Mouse (Mus musculus) kidney, embryonic 14.5 days (tissue): Measurements from ENCODE around the gene Nfatc2ip. TPM values are rescaled to one million over a fixed set of nuclear protein-coding genes. Genes with fewer than 3 reads are reported as not detected.

ENCODE experiments used
- ATAC-seq: fragments of 200-750 bp; cut with Nextera tagmentation; 2 replicates; pipeline ENCODE4 v1.8.0; 2017; ENCODE audit warnings: moderate number of reproducible peaks, mild to moderate bottlenecking, moderate TSS enrichment, moderate library complexity; ENCODE audit not compliant: low FRiP score, low TSS enrichment
- H3K27ac ChIP-seq: fragments of 300-500 bp; sonication (generic); 2 replicates; pipeline ENCODE4 v1.5.1; 2014; ENCODE audit warnings: low read depth, mild to moderate bottlenecking, low read length, moderate library complexity, mixed read lengths
- H3K27me3 ChIP-seq: fragments of 300-500 bp; sonication (generic); 2 replicates; pipeline ENCODE4 v1.6.1; 2014; ENCODE audit warnings: mild to moderate bottlenecking, low read length; ENCODE audit not compliant: control insufficient read depth, insufficient read depth
- H3K36me3 ChIP-seq: fragments of 300-500 bp; sonication (generic); 2 replicates; pipeline ENCODE4 v1.6.1; 2014; ENCODE audit warnings: low read length, mixed read lengths; ENCODE audit not compliant: control insufficient read depth, insufficient read depth
- H3K4me1 ChIP-seq: fragments of 300-500 bp; sonication (generic); 2 replicates; pipeline ENCODE4 v1.6.1; 2014; ENCODE audit warnings: low read length, mixed read lengths; ENCODE audit not compliant: control insufficient read depth, insufficient read depth
- H3K4me2 ChIP-seq: fragments of 300-500 bp; sonication (generic); replicated peaks from 2 replicates; pipeline ENCODE4 v1.6.1; 2014; ENCODE audit warnings: low read depth, mild to moderate bottlenecking, low read length
- H3K4me3 ChIP-seq: fragments of 300-500 bp; sonication (generic); 2 replicates; pipeline ENCODE4 v1.5.1; 2014; ENCODE audit warnings: mild to moderate bottlenecking, low read length
- H3K9ac ChIP-seq: fragments of 300-500 bp; sonication (generic); 2 replicates; pipeline ENCODE4 v1.6.1; 2014; ENCODE audit warnings: low read depth, mild to moderate bottlenecking, low read length, moderate library complexity
- H3K9me3 ChIP-seq: fragments of 300-500 bp; sonication (generic); 2 replicates; pipeline ENCODE4 v1.6.1; 2016; ENCODE audit warnings: low read length; ENCODE audit not compliant: control insufficient read depth
- WGBS: fragments of 180-500 bp; shearing (Covaris S2); extraction: QIAGEN DNeasy Blood & Tissue Kit; methylation state at CpG from one replicate; pipeline ENCODE4 v1.1.7; 2014; 5-methylcytosine and 5-hydroxymethylcytosine counted together
- microRNA-seq: library from miRNA; unstranded; fragments of <30 nt; microRNA quantifications from one replicate; pipeline ENCODE4, GENCODE M21; 2016
- polyA plus RNA-seq: library from polyadenylated mRNA; unstranded; fragments of >200 nt; fragmentation: Nextera tagmentation; extraction: Ambion mirVana; gene quantifications from 2 replicates; pipeline ENCODE4 v1.2.1, GENCODE M21; 2014

Gene Nfatc2ip
- polyA plus RNA-seq, 1 experiment from 2014 or later: 2.8 TPM

DNA sequence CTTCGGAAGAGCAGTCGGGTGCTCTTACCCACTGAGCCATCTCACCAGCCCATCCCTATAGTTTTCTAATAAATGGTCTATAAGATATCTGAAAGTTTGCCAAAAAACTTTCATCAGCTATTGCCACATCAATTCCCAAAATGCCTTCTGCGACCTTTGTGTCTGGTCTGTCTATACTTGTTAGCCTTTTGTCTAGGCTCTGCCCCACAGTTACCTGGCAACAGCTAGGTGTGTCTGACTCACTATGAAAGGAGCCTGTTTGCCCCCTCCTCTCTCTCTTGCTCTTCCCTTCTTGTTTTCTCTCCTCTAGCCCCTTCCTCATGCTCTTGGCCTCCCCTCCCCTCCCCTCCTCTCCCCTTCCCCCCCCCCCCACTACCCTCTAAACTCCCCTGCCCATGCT, 51.0 kb downstream of the Nfatc2ip start:
- no peaks in the 10 kb centered on the region for H3K27me3 ChIP-seq
- no peak overlapping the region for H3K27ac ChIP-seq
- 73% methylated on average over 3 of the region's 3 CpGs for WGBS
- H3K36me3 ChIP-seq: no peaks in the 10 kb centered on the region
- no peak overlapping the region for H3K4me2 ChIP-seq
- H3K9ac ChIP-seq: no peak overlapping the region
- no peaks in the 10 kb centered on the region for H3K9me3 ChIP-seq
- H3K4me1 ChIP-seq: 0 out of 2 replicates have a peak, but pooled peaks cover 4% of the 10 kb centered on the region
- ATAC-seq: no peak
- no peak overlapping the region for H3K4me3 ChIP-seq

DNA sequence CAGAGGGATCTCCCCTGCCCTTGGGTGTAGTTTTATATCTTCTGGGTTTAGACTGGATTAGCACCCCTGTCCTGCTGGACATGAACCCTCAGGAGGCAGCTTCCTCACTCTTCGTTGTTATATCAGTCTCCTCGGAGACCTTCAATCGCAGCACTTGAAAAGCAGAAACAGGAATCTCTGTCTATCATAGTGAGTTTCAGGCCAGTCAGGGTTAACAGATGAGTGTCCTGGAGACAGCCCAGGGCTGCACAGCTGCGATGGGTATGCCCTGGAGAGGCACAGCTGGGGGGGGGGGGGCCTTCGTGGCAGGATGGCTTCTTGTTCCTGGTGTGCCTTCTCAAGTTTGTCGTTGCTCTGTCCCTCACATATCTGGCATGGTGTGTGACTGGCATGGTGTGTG, 55.6 kb downstream of the Nfatc2ip start:
- WGBS: 55% methylated on average over 6 of the region's 6 CpGs
- Histone ChIP-seq H3K27me3 (no peaks in the 10 kb centered on the region), H3K9me3 (no peaks in the 10 kb centered on the region), H3K4me2 (no peak overlapping the region), H3K4me3 (no peak overlapping the region), H3K4me1 (0 out of 2 replicates have a peak, but pooled peaks cover 8% of the 10 kb centered on the region), H3K9ac (no peak overlapping the region), H3K36me3 (no peaks in the 10 kb centered on the region), H3K27ac (peak overlapping the region; percentile 30; the same call in 1 of the 2 replicates)
- no peak for ATAC-seq

- Histone ChIP-seq H3K4me2 (no peak overlapping the region), H3K27me3 (no peaks in the 10 kb centered on the region), H3K36me3 (no peaks in the 10 kb centered on the region), H3K9ac (no peak overlapping the region), H3K9me3 (no peaks in the 10 kb centered on the region), H3K27ac (no peak overlapping the region), H3K4me3 (no peak overlapping the region), H3K4me1 (0 out of 2 replicates have a peak, but pooled peaks cover 8% of the 10 kb centered on the region)
- WGBS: 57% methylated on average over 6 of the region's 6 CpGs
- ATAC-seq: 0 out of 2 replicates have a peak, but pooled peaks have one; percentile 43
Observed at GRCm38 (mm10) chr7:126340206-126340618, 56.3 kb downstream of the Nfatc2ip start.

DNA sequence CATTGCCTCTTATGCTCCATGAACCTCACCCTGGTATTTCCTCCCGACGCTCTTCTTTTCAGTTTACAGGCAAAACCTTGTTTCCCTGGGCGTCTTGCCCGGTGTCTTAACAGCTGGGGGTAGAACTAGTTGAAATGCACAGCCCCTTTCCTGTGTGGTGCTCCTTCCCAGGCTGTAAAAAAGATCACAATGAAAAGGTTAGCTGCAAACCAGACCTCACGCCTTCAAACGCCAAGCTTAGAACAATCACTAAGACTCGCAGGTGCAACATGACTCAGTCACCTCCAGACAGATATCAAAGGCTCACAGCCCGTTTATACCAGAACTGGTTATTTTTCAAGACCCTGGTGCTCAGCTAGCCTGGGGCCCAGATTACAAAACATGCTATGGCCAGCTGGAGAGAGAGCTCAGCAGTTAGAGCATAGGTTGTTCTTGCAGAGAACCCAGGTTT, 57.0 kb downstream of the Nfatc2ip start:
- no peak for ATAC-seq
- 75% methylated on average over 8 of the region's 8 CpGs for WGBS
- no peaks in the 10 kb centered on the region for H3K27me3 ChIP-seq
- H3K4me3 ChIP-seq: no peak overlapping the region
- H3K4me1 ChIP-seq: 0 out of 2 replicates have a peak, but pooled peaks cover 8% of the 10 kb centered on the region
- H3K9me3 ChIP-seq: no peaks in the 10 kb centered on the region
- no peak overlapping the region for H3K4me2 ChIP-seq
- no peak overlapping the region for H3K9ac ChIP-seq
- no peaks in the 10 kb centered on the region for H3K36me3 ChIP-seq
- no peak overlapping the region for H3K27ac ChIP-seq

DNA sequence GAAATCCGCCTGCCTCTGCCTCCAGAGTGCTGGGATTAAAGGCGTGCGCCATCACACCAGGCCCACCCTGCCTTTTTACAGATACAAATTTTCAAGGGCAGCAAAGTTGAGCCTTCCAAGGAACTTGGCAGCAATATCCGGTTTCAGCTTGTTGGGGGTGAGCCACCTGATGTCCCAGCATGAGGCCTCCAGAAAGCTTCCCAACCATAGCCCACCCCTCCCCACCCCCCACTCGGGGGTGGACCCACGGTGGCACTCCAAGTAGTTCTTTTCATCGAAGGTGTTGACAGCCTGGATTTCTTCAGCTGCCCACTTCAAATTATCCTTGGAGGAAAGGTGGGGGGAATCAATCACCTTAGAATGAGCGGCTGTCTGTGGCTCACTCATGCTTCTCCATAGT, 57.6 kb downstream of the Nfatc2ip start:
- no peak overlapping the region for H3K27ac ChIP-seq
- WGBS: 71% methylated on average over 8 of the region's 8 CpGs
- no peaks in the 10 kb centered on the region for H3K27me3 ChIP-seq
- H3K4me1 ChIP-seq: 0 out of 2 replicates have a peak, but pooled peaks cover 8% of the 10 kb centered on the region
- no peaks in the 10 kb centered on the region for H3K36me3 ChIP-seq
- no peak overlapping the region for H3K4me2 ChIP-seq
- H3K9me3 ChIP-seq: no peaks in the 10 kb centered on the region
- H3K4me3 ChIP-seq: no peak overlapping the region
- no peak for ATAC-seq
- no peak overlapping the region for H3K9ac ChIP-seq

DNA sequence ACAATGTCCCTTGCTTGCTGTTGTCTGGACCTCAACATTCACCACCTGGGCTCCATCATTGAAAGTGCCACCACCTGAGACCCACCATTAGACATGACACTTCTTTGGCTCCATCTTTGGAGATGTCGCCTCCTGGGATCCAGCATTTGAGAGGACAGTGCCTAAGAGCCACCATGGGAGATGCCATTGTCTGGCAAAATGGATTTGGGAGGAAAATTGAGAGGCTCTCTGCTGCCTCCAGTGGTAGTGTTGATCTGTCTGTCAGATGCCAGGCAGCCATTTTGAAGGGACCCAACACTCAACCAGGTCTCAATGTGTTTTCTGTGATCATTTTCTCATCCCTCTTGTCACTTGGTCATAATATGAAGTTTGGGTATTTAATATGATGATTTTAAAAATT, 61.0 kb downstream of the Nfatc2ip start:
- Histone ChIP-seq H3K9ac (no peak overlapping the region), H3K27me3 (no peaks in the 10 kb centered on the region), H3K36me3 (no peaks in the 10 kb centered on the region), H3K27ac (no peak overlapping the region), H3K9me3 (no peaks in the 10 kb centered on the region), H3K4me3 (no peak overlapping the region), H3K4me2 (no peak overlapping the region), H3K4me1 (0 out of 2 replicates have a peak, but pooled peaks cover 4% of the 10 kb centered on the region)
- 86% methylated on average over 1 of the region's 1 CpGs for WGBS
- ATAC-seq: no peak

Small RNA genes within 50 kb of the gene (microRNA-seq; reads per million reads assigned to microRNA genes)
- not detected for gene Mir7058

Other genes with a start within 250 kb of the Nfatc2ip start
- gene Xpo6, start 196.2 kb downstream of the Nfatc2ip start, polyA plus RNA-seq: 52.5 and 77.9 TPM in 2 replicates
- gene Sbk1, start 124.1 kb downstream of the Nfatc2ip start, polyA plus RNA-seq: 41.6 and 52.0 TPM in 2 replicates
- gene Lat, start 27.2 kb downstream of the Nfatc2ip start, polyA plus RNA-seq: 1.9 and 2.9 TPM in 2 replicates
- gene Spns1, start 19.3 kb downstream of the Nfatc2ip start, polyA plus RNA-seq: 41.8 and 54.6 TPM in 2 replicates
- not detected in 2 replicates for gene Cd19, start 18.2 kb upstream of the Nfatc2ip start, polyA plus RNA-seq
- gene Rabep2, start 32.0 kb upstream of the Nfatc2ip start, polyA plus RNA-seq: 24.8 and 30.5 TPM in 2 replicates
- 1.3 and 1.6 TPM in 2 replicates for gene Atp2a1, start 66.4 kb upstream of the Nfatc2ip start, polyA plus RNA-seq
- gene Sh2b1, start 78.7 kb upstream of the Nfatc2ip start, polyA plus RNA-seq: 36.9 and 47.1 TPM in 2 replicates
- gene Tufm, start 90.6 kb upstream of the Nfatc2ip start, polyA plus RNA-seq: 145 and 159 TPM in 2 replicates
- gene Atxn2l, start 106.7 kb upstream of the Nfatc2ip start, polyA plus RNA-seq: 39.9 and 59.7 TPM in 2 replicates
- 174 and 207 TPM in 2 replicates for gene Eif3c, start 169.7 kb upstream of the Nfatc2ip start, polyA plus RNA-seq
- 0.38 and 0.39 TPM in 2 replicates for gene Apobr, start 188.2 kb upstream of the Nfatc2ip start, polyA plus RNA-seq
- gene Cln3, start 189.1 kb upstream of the Nfatc2ip start, polyA plus RNA-seq: 29.8 and 30.4 TPM in 2 replicates
- gene Il27, start 198.2 kb upstream of the Nfatc2ip start, polyA plus RNA-seq: not detected in 2 replicates
- gene Nupr1, start 234.1 kb upstream of the Nfatc2ip start, polyA plus RNA-seq: 2.4 and 2.6 TPM in 2 replicates